Mouse (Mus musculus) testis, adult 10 weeks (tissue): ENCODE results near the gene Gm45623. TPM values are rescaled to one million over a fixed set of nuclear protein-coding genes. Genes with fewer than 3 reads are reported as not detected.

Experiments used
- polyA plus RNA-seq: library from polyadenylated mRNA; stranded (reverse); fragments of 350-450 nt; fragmentation: Illumina TruSeq; extraction: RNeasy Lipid Tissue Mini Kit (QIAGEN cat#74804); gene quantifications from one replicate; pipeline ENCODE4 v1.2.3, GENCODE M21; 2014; ENCODE audit warnings: low read depth, low replicate concordance

Gene Gm45623
- not detected for polyA plus RNA-seq

GRCm38 (mm10) chr13:56753192-56753951 lies at the start of gene Gm45623:
Gene Gm45623, minus strand, starts transcription at chr13:56753827.

GRCm38 (mm10) chr13:56702469-56703221 lies 51.0 kb downstream of the Gm45623 start, which contains the start of gene Smad5:
Gene Smad5, plus strand, starts transcription at chr13:56703010.

Other genes starting within 250 kb of the Gm45623 start
- 0.90 TPM for gene Fbxl21, start 231.4 kb downstream of the Gm45623 start, polyA plus RNA-seq
- not detected for gene Lect2, start 205.3 kb downstream of the Gm45623 start, polyA plus RNA-seq
- gene Tgfbi, start 144.3 kb downstream of the Gm45623 start, polyA plus RNA-seq, result 3.4 TPM
- 16.3 TPM for gene Smad5, start 50.8 kb downstream of the Gm45623 start, polyA plus RNA-seq
- 1.0 TPM for gene Trpc7, start 142.2 kb upstream of the Gm45623 start, polyA plus RNA-seq